Mouse (Mus musculus): ENCODE results near the gene Ywhaq. TPM values are rescaled to one million over a fixed set of nuclear protein-coding genes. Genes with fewer than 3 reads are reported as not detected.
"Not testable (repeated sequence)": the region's sequence is repeated elsewhere in the genome, so short reads cannot be mapped to it uniquely, and the experiment has no call there.

The Ywhaq gene
- polyA plus RNA-seq, 1 experiment: 1.6 TPM

- Histone ChIP-seq H3K4me1 (ENCODE audit: control insufficient read depth) (peaks cover 38% of the 10 kb centered on the region), H3K9me3 (ENCODE audit: control insufficient read depth, low read length) (no peaks in the 10 kb centered on the region), H3K4me3 (replicated peaks) (peak overlapping the region; percentile 95), H3K36me3 (ENCODE audit: control insufficient read depth) (peaks cover 21% of the 10 kb centered on the region), H3K27me3 (ENCODE audit: control insufficient read depth) (no peaks in the 10 kb centered on the region)
- TF ChIP-seq GATA1 (IDR thresholded peaks at IDR 0.05; ENCODE audit: low read length) (no peak), TAL1 (IDR thresholded peaks at IDR 0.05; ENCODE audit: low read length) (no peak)
Observed at GRCm38 (mm10) chr12:21418621-21419131, 1.2 kb upstream of the Ywhaq start.

- Histone ChIP-seq H3K9me3 (ENCODE audit: control insufficient read depth, low read length) (0 out of 2 replicates have a peak, but pooled peaks cover 2% of the 10 kb centered on the region), H3K4me3 (replicated peaks) (peak overlapping the region; percentile 95), H3K27me3 (ENCODE audit: control insufficient read depth) (no peaks in the 10 kb centered on the region), H3K36me3 (ENCODE audit: control insufficient read depth) (peaks cover 27% of the 10 kb centered on the region), H3K4me1 (ENCODE audit: control insufficient read depth) (peaks cover 39% of the 10 kb centered on the region)
- TF ChIP-seq GATA1 (IDR thresholded peaks at IDR 0.05; ENCODE audit: low read length): no peak
- TF ChIP-seq TAL1 (IDR thresholded peaks at IDR 0.05; ENCODE audit: low read length): no peak
Observed at GRCm38 (mm10) chr12:21418083-21418482, 646 bp upstream of the Ywhaq start.

GRCm38 (mm10) chr12:21416506-21416905, 931 bp downstream of the Ywhaq start:
- Histone ChIP-seq H3K9me3 (ENCODE audit: control insufficient read depth, low read length) (0 out of 2 replicates have a peak, but pooled peaks cover 2% of the 10 kb centered on the region), H3K27me3 (ENCODE audit: control insufficient read depth) (no peaks in the 10 kb centered on the region), H3K4me1 (ENCODE audit: control insufficient read depth) (peaks cover 49% of the 10 kb centered on the region), H3K4me3 (replicated peaks) (peak overlapping the region; percentile 71), H3K36me3 (ENCODE audit: control insufficient read depth) (peaks cover 42% of the 10 kb centered on the region)
- TF ChIP-seq GATA1 (IDR thresholded peaks at IDR 0.05; ENCODE audit: low read length) (no peak), TAL1 (IDR thresholded peaks at IDR 0.05; ENCODE audit: low read length) (no peak)

- Histone ChIP-seq H3K27me3 (ENCODE audit: control insufficient read depth) (no peaks in the 10 kb centered on the region), H3K9me3 (ENCODE audit: control insufficient read depth, low read length) (0 out of 2 replicates have a peak, but pooled peaks cover 2% of the 10 kb centered on the region), H3K36me3 (ENCODE audit: control insufficient read depth) (peaks cover 80% of the 10 kb centered on the region), H3K4me1 (ENCODE audit: control insufficient read depth) (peaks cover 48% of the 10 kb centered on the region), H3K4me3 (replicated peaks) (no peak overlapping the region)
- TF ChIP-seq GATA1 (IDR thresholded peaks at IDR 0.05; ENCODE audit: low read length) (no peak), TAL1 (IDR thresholded peaks at IDR 0.05; ENCODE audit: low read length) (no peak)
Observed at GRCm38 (mm10) chr12:21410620-21411019, 6.8 kb downstream of the Ywhaq start.

GRCm38 (mm10) chr12:21409651-21410050, 7.8 kb downstream of the Ywhaq start:
- no peaks in the 10 kb centered on the region for H3K27me3 ChIP-seq (ENCODE audit: control insufficient read depth)
- peaks cover 78% of the 10 kb centered on the region for H3K36me3 ChIP-seq (ENCODE audit: control insufficient read depth)
- 0 out of 2 replicates have a peak, but pooled peaks cover 2% of the 10 kb centered on the region for H3K9me3 ChIP-seq (ENCODE audit: control insufficient read depth, low read length)
- TF ChIP-seq GATA1 (IDR thresholded peaks at IDR 0.05; ENCODE audit: low read length): no peak
- TF ChIP-seq TAL1 (IDR thresholded peaks at IDR 0.05; ENCODE audit: low read length): no peak
- H3K4me3 ChIP-seq (replicated peaks): no peak overlapping the region
- peaks cover 38% of the 10 kb centered on the region for H3K4me1 ChIP-seq (ENCODE audit: control insufficient read depth)

GRCm38 (mm10) chr12:21408789-21409367, 8.6 kb downstream of the Ywhaq start:
- Histone ChIP-seq H3K4me3 (replicated peaks) (no peak overlapping the region), H3K9me3 (ENCODE audit: control insufficient read depth, low read length) (0 out of 2 replicates have a peak, but pooled peaks cover 2% of the 10 kb centered on the region), H3K36me3 (ENCODE audit: control insufficient read depth) (peaks cover 71% of the 10 kb centered on the region), H3K4me1 (ENCODE audit: control insufficient read depth) (peaks cover 34% of the 10 kb centered on the region), H3K27me3 (ENCODE audit: control insufficient read depth) (no peaks in the 10 kb centered on the region)
- TF ChIP-seq GATA1 (IDR thresholded peaks at IDR 0.05; ENCODE audit: low read length) (no peak), TAL1 (IDR thresholded peaks at IDR 0.05; ENCODE audit: low read length) (no peak)

GRCm38 (mm10) chr12:21402771-21403170, 14.7 kb downstream of the Ywhaq start:
- Histone ChIP-seq H3K4me1 (ENCODE audit: control insufficient read depth) (peaks cover 4% of the 10 kb centered on the region), H3K4me3 (replicated peaks) (no peak overlapping the region), H3K9me3 (ENCODE audit: control insufficient read depth, low read length) (no peaks in the 10 kb centered on the region), H3K27me3 (ENCODE audit: control insufficient read depth) (no peaks in the 10 kb centered on the region), H3K36me3 (ENCODE audit: control insufficient read depth) (peaks cover 61% of the 10 kb centered on the region)
- no peak for TF ChIP-seq TAL1 (IDR thresholded peaks at IDR 0.05; ENCODE audit: low read length)
- TF ChIP-seq GATA1 (IDR thresholded peaks at IDR 0.05; ENCODE audit: low read length): no peak

- H3K36me3 ChIP-seq (ENCODE audit: control insufficient read depth): peaks cover 34% of the 10 kb centered on the region
- TF ChIP-seq TAL1 (IDR thresholded peaks at IDR 0.05; ENCODE audit: low read length): no peak
- no peak for TF ChIP-seq GATA1 (IDR thresholded peaks at IDR 0.05; ENCODE audit: low read length)
- no peaks in the 10 kb centered on the region for H3K27me3 ChIP-seq (ENCODE audit: control insufficient read depth)
Observed at GRCm38 (mm10) chr12:21386201-21386600, 31.2 kb downstream of the Ywhaq start.

GRCm38 (mm10) chr12:21378765-21379346, 38.6 kb downstream of the Ywhaq start:
- not testable (repeated sequence) for H3K36me3 ChIP-seq (ENCODE audit: control insufficient read depth); H3K9me3 ChIP-seq (ENCODE audit: control insufficient read depth, low read length); H3K27me3 ChIP-seq (ENCODE audit: control insufficient read depth); H3K4me3 ChIP-seq (replicated peaks)
- H3K4me1 ChIP-seq (ENCODE audit: control insufficient read depth): peaks cover 13% of the 10 kb centered on the region

More at GRCm38 (mm10) chr12:21386201-21386600, 31.2 kb downstream of the Ywhaq start:
- no peaks in the 10 kb centered on the region for H3K4me1 ChIP-seq (ENCODE audit: control insufficient read depth)
- H3K4me3 ChIP-seq (replicated peaks): no peak overlapping the region
- H3K9me3 ChIP-seq (ENCODE audit: control insufficient read depth, low read length): no peaks in the 10 kb centered on the region

All from erythroblast, embryonic 14.5 days (primary cell).